Mouse (Mus musculus) hindbrain, postnatal 0 days (tissue): ENCODE results near the gene Pusl1. TPM values are rescaled to one million over a fixed set of nuclear protein-coding genes. Genes with fewer than 3 reads are reported as not detected.
A peak's percentile ranks its signal among the peaks of the same experiment; 100 is the strongest.

ENCODE experiments used
- ATAC-seq: fragments of 200-750 bp; cut with Nextera tagmentation; 2 replicates; pipeline ENCODE4 v1.8.0; 2017; ENCODE audit warnings: mild to moderate bottlenecking, moderate TSS enrichment, moderate library complexity
- DNase-seq: peaks from one replicate; pipeline ENCODE4 v3.0.0-alpha.2; 2015; ENCODE audit warnings: low spot score
- H3K27ac ChIP-seq: fragments of 300-500 bp; sonication (generic); 2 replicates; pipeline ENCODE4 v1.5.1; 2014; ENCODE audit warnings: mild to moderate bottlenecking
- H3K27me3 ChIP-seq: fragments of 300-500 bp; sonication (generic); 2 replicates; pipeline ENCODE4 v1.6.1; 2014; ENCODE audit warnings: low read length, mixed read lengths; ENCODE audit not compliant: insufficient read depth
- H3K36me3 ChIP-seq: fragments of 300-500 bp; sonication (generic); 2 replicates; pipeline ENCODE4 v1.6.1; 2014; ENCODE audit warnings: low read length, mixed read lengths; ENCODE audit not compliant: insufficient read depth
- H3K4me1 ChIP-seq: fragments of 300-500 bp; sonication (generic); 2 replicates; pipeline ENCODE4 v1.6.1; 2014; ENCODE audit warnings: antibody characterized with exemption, low read length, mixed read lengths; ENCODE audit not compliant: insufficient read depth
- H3K4me2 ChIP-seq: fragments of 300-500 bp; sonication (generic); 2 replicates; pipeline ENCODE4 v1.6.1; 2014; ENCODE audit warnings: low read depth, mild to moderate bottlenecking, low read length, moderate library complexity, mixed read lengths
- H3K4me3 ChIP-seq: fragments of 300-500 bp; sonication (generic); 2 replicates; pipeline ENCODE4 v1.5.1; 2014; ENCODE audit warnings: low read length
- H3K9ac ChIP-seq: fragments of 300-500 bp; sonication (generic); replicated peaks from 2 replicates; pipeline ENCODE4 v1.6.1; 2014; ENCODE audit warnings: mild to moderate bottlenecking, low read length, moderate library complexity, mixed read lengths
- H3K9me3 ChIP-seq: fragments of 300-500 bp; sonication (generic); 2 replicates; pipeline ENCODE4 v1.6.1; 2016; ENCODE audit warnings: low read length, mixed read lengths
- CTCF ChIP-seq: IDR thresholded peaks from 2 replicates; pipeline ENCODE4 v1.5.1; 2016; ENCODE audit warnings: antibody characterized with exemption, control low read depth, low read depth
- WGBS: fragments of 180-500 bp; shearing (Covaris S2); extraction: QIAGEN DNeasy Blood & Tissue Kit; methylation state at CpG from one replicate; pipeline ENCODE4 v1.1.7; 2014; 5-methylcytosine and 5-hydroxymethylcytosine counted together
- polyA plus RNA-seq: library from polyadenylated mRNA; unstranded; fragments of >200 nt; fragmentation: Nextera tagmentation; extraction: Ambion mirVana; gene quantifications from 2 replicates; pipeline ENCODE4 v1.2.1, GENCODE M21; 2015
- total RNA-seq: library from RNA; depleted of rRNA; stranded (reverse); fragments of >200 nt; gene quantifications from 2 replicates; pipeline ENCODE4 v1.2.3, GENCODE M21; 2014

Pusl1 gene
- total and polyA plus RNA-seq, 2 experiments from 2014 or later: 58.8 to 73.6 TPM

- no peak for TF ChIP-seq CTCF
These were observed 38.2 kb downstream of the Pusl1 start for GRCm38 (mm10) chr4:155853421-155853820.

DNA sequence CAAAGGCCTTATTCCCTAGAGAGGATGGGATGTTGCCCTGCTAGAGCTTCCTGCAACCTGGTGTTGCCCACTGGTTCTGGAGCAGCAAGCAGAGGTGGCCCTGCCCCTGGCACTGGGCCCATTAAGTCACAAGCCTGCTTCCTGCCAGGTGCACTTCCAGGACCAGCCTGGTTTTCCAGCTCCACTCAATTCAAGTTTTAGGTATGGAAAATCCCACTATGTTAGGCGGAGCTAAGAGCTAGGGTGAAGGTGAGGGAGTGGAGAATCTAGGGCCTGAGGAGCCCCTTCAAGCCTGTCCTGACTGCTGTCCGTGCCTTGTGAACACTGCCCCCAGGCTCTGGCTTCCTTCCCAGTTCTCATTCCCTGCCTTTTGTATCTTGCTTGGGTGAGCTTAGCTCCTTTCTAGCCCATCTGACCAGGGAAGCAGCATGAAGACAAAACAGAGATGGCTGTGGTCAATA, 39.6 kb downstream of the Pusl1 start:
- Histone ChIP-seq H3K4me1 (peaks cover 27% of the 10 kb centered on the region), H3K36me3 (peaks cover 29% of the 10 kb centered on the region), H3K9ac (no peak overlapping the region), H3K4me3 (no peak overlapping the region), H3K27me3 (no peaks in the 10 kb centered on the region), H3K4me2 (no peak overlapping the region), H3K27ac (no peak overlapping the region), H3K9me3 (no peaks in the 10 kb centered on the region)
- 52% methylated on average over 2 of the region's 2 CpGs for WGBS
- ATAC-seq (no peak), DNase-seq (no peak)
- no peak for TF ChIP-seq CTCF

More at GRCm38 (mm10) chr4:155853421-155853820, 38.2 kb downstream of the Pusl1 start:
- WGBS: 89% methylated on average over 9 of the region's 9 CpGs
- Histone ChIP-seq H3K4me2 (no peak overlapping the region), H3K4me1 (peaks cover 23% of the 10 kb centered on the region), H3K4me3 (no peak overlapping the region), H3K9ac (no peak overlapping the region), H3K27me3 (no peaks in the 10 kb centered on the region), H3K36me3 (peaks cover 38% of the 10 kb centered on the region), H3K27ac (no peak overlapping the region), H3K9me3 (no peaks in the 10 kb centered on the region)
- no peak for DNase-seq
- ATAC-seq: no peak

- no peak for ATAC-seq
- Histone ChIP-seq H3K4me3 (no peak overlapping the region), H3K9ac (no peak overlapping the region), H3K27me3 (no peaks in the 10 kb centered on the region), H3K4me1 (peaks cover 33% of the 10 kb centered on the region), H3K36me3 (peaks cover 23% of the 10 kb centered on the region), H3K4me2 (no peak overlapping the region), H3K27ac (no peak overlapping the region), H3K9me3 (no peaks in the 10 kb centered on the region)
- 95% methylated on average over 3 of the region's 3 CpGs for WGBS
- TF ChIP-seq CTCF: no peak
- DNase-seq: no peak
These were observed 40.2 kb downstream of the Pusl1 start for GRCm38 (mm10) chr4:155851368-155851767.

DNA sequence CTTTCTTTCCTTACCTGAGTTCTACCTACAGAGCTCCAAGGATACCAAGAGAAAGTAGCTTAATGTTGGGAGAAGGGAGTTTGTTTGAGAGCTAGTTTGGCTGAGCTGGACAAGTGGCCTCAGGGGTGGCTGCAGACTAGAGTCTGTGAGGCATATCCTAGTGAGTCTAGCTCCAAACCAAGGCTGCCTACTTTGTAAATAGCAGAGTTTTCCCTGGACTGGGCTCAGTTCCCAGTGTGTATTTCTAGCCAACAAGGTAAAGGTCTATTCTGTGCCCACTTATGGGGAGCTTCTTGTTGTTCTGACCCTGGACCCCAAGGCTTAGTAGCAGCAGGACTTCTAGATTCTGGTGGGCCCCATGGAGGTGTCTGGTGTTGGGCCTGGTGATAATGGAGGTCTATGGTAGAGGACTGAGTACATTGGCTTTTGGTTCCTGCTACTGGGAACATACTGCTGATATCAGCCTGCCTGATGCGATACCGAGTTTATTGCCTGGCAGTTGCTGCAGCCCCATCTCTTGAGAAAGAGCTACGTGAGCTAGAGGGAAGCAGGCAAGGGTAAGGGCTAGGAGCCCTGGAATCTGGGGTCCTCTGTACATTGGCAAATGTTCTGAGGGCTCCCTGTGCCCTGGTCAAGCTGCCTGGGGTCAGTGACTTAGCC, 41.7 kb downstream of the Pusl1 start:
- Histone ChIP-seq H3K36me3 (peaks cover 9% of the 10 kb centered on the region), H3K4me3 (no peak overlapping the region), H3K9me3 (no peaks in the 10 kb centered on the region), H3K4me2 (0 out of 2 replicates have a peak overlapping the region, but pooled peaks have one; percentile 68), H3K27ac (no peak overlapping the region), H3K4me1 (peaks cover 35% of the 10 kb centered on the region), H3K27me3 (no peaks in the 10 kb centered on the region), H3K9ac (no peak overlapping the region)
- no peak for DNase-seq
- TF ChIP-seq CTCF: no peak
- ATAC-seq: no peak
- 84% methylated on average over 3 of the region's 3 CpGs for WGBS

DNA sequence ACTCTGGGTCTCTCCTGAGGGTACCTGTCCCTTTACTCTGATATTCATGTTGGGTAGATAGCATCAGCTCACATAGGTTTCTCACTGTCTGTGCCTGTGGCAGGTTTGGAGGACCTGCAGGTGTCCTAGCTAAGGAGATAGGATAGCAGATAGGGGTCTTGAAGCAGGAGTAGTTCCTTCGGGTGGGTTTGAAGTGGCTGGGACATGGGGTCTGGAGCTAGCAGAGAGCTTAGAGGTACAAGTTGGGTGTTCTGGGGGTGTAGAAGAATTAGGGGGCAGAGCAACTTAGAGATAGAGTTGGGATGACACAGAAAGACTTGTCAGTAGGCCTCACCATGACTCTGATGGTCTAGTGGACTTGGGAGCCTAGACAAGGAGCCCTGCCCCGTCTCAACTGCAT, 42.2 kb downstream of the Pusl1 start:
- Histone ChIP-seq H3K4me1 (peaks cover 35% of the 10 kb centered on the region), H3K36me3 (0 out of 2 replicates have a peak, but pooled peaks cover 4% of the 10 kb centered on the region), H3K9me3 (no peaks in the 10 kb centered on the region), H3K4me2 (peak overlapping the region; percentile 68), H3K27me3 (no peaks in the 10 kb centered on the region), H3K9ac (no peak overlapping the region), H3K27ac (no peak overlapping the region), H3K4me3 (no peak overlapping the region)
- ATAC-seq (no peak), DNase-seq (no peak)
- no peak for TF ChIP-seq CTCF
- 89% methylated on average over 2 of the region's 2 CpGs for WGBS

DNA sequence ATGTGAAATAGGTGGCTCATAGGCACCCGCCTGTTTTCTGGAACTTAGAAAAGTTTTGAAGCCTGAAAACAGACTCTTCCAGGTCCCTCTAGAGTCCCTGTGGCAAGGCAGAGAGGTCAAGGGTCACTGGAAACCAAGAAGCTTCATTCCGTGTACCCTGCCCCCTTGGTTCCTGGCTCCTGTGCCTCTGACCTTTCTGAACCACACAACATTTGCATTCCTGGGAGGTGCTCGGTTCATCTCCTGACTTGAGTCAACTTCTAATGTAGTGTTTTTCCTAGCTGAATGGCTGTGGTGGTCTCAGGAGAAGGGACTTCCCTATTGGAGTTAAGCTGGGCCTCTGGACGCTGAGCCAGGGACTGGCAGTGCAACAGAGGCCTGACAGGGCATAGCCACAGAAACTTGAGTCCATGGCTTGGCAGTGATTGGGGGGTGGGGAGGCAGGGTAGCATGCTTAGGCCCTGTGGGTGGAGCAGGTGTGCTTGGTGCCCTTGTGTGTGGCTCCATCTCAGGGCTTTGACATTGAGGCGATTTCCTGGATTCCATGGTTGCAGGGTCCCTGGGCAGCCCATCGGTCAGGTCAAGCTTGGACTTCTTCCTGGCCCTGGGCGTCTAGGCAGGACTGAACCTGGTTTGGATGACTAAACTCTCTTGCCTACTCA, 43.0 kb downstream of the Pusl1 start:
- Histone ChIP-seq H3K27ac (no peak overlapping the region), H3K4me3 (peak overlapping the region; percentile 90), H3K4me2 (peak overlapping the region; percentile 68), H3K9ac (peak overlapping the region; percentile 87), H3K4me1 (peaks cover 35% of the 10 kb centered on the region), H3K27me3 (no peaks in the 10 kb centered on the region), H3K36me3 (no peaks in the 10 kb centered on the region), H3K9me3 (no peaks in the 10 kb centered on the region)
- DNase-seq (no peak), ATAC-seq (no peak)
- TF ChIP-seq CTCF: no peak
- 54% methylated on average over 7 of the region's 7 CpGs for WGBS
